Mouse (Mus musculus) liver, embryonic 14.5 days (tissue): ENCODE measurements around the gene Kcnq1.

Experiments used
- CTCF ChIP-seq: IDR thresholded peaks from 2 replicates; pipeline ENCODE4 v1.5.1; 2016; ENCODE audit warnings: antibody characterized with exemption, low read depth, control low read depth
- EP300 ChIP-seq: IDR thresholded peaks from 2 replicates; pipeline ENCODE4 v1.6.1; 2016; ENCODE audit warnings: antibody characterized with exemption, low read depth

- TF ChIP-seq CTCF (no peak), EP300 (no peak)
These were observed 265.2 kb downstream of the Kcnq1 start for GRCm38 (mm10) chr7:143371336-143371735.
